Mouse (Mus musculus) forebrain, embryonic 13.5 days (tissue): ENCODE data around the gene Chmp5. TPM values are rescaled to one million over a fixed set of nuclear protein-coding genes. Genes with fewer than 3 reads are reported as not detected.

Experiments
- ATAC-seq: fragments of 200-750 bp; cut with Nextera tagmentation; 2 replicates; pipeline ENCODE4 v1.8.0; 2017
- H3K27ac ChIP-seq: fragments of 300-500 bp; sonication (generic); 2 replicates; pipeline ENCODE4 v1.5.1; 2015; ENCODE audit warnings: inconsistent platforms, mild to moderate bottlenecking, moderate library complexity
- H3K27me3 ChIP-seq: fragments of 300-500 bp; sonication (generic); 2 replicates; pipeline ENCODE4 v1.6.1; 2015; ENCODE audit warnings: mild to moderate bottlenecking, inconsistent platforms
- H3K36me3 ChIP-seq: fragments of 300-500 bp; sonication (generic); 2 replicates; pipeline ENCODE4 v1.6.1; 2015; ENCODE audit warnings: mild to moderate bottlenecking, inconsistent platforms; ENCODE audit not compliant: poor library complexity, severe bottlenecking
- H3K4me1 ChIP-seq: fragments of 300-500 bp; sonication (generic); 2 replicates; pipeline ENCODE4 v1.6.1; 2015; ENCODE audit warnings: inconsistent platforms
- H3K4me2 ChIP-seq: fragments of 300-500 bp; sonication (generic); 2 replicates; pipeline ENCODE4 v1.6.1; 2015; ENCODE audit warnings: inconsistent platforms, mild to moderate bottlenecking, moderate library complexity
- H3K4me3 ChIP-seq: fragments of 300-500 bp; sonication (generic); 2 replicates; pipeline ENCODE4 v1.5.1; 2015; ENCODE audit warnings: mild to moderate bottlenecking, inconsistent platforms
- H3K9ac ChIP-seq: fragments of 300-500 bp; sonication (generic); 2 replicates; pipeline ENCODE4 v1.6.1; 2015; ENCODE audit warnings: mild to moderate bottlenecking, inconsistent platforms
- H3K9me3 ChIP-seq: fragments of 300-500 bp; sonication (generic); replicated peaks from 2 replicates; pipeline ENCODE4 v1.6.1; 2016; ENCODE audit warnings: inconsistent platforms
- WGBS: fragments of 180-500 bp; shearing (Covaris S2); methylation state at CpG from one replicate; pipeline ENCODE4 v1.1.7; 2015; 5-methylcytosine and 5-hydroxymethylcytosine counted together
- microRNA-seq: library from miRNA; unstranded; fragments of <30 nt; microRNA quantifications from one replicate; pipeline ENCODE4, GENCODE M21; 2016
- polyA plus RNA-seq: library from polyadenylated mRNA; unstranded; fragments of >200 nt; fragmentation: Nextera tagmentation; extraction: Ambion mirVana; gene quantifications from 2 replicates; pipeline ENCODE4 v1.2.1, GENCODE M21; 2015

Chmp5 gene
- polyA plus RNA-seq, 1 experiment from 2014 or later, result 179 TPM

DNA sequence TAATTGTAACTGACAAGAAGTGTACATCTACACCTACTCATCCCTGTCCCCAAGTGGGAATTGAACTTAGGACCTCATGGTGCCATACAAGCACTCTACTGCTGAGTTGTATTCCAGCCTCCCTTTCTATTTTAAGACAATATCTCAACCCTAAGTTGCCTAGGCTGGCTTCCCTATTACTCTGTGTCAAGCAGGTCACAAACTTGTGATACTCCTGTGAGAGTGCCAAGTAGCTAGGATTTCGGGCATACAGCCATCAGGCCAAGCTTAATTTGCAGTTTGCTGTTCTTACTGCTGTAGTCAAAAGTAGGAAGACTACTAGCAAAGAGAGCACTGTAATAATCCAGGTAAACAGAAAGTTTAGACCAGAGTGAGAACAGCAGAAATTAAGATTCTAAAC, 35.5 kb downstream of the Chmp5 start:
- no peak overlapping the region for H3K9ac ChIP-seq
- H3K27ac ChIP-seq, result no peak overlapping the region
- H3K27me3 ChIP-seq, result no peaks in the 10 kb centered on the region
- H3K4me1 ChIP-seq, result no peaks in the 10 kb centered on the region
- WGBS, result 91% methylated on average over 1 of the region's 1 CpGs
- H3K4me2 ChIP-seq, result no peak overlapping the region
- no peaks in the 10 kb centered on the region for H3K9me3 ChIP-seq
- H3K36me3 ChIP-seq, result peaks cover 88% of the 10 kb centered on the region
- ATAC-seq, result no peak
- no peak overlapping the region for H3K4me3 ChIP-seq

DNA sequence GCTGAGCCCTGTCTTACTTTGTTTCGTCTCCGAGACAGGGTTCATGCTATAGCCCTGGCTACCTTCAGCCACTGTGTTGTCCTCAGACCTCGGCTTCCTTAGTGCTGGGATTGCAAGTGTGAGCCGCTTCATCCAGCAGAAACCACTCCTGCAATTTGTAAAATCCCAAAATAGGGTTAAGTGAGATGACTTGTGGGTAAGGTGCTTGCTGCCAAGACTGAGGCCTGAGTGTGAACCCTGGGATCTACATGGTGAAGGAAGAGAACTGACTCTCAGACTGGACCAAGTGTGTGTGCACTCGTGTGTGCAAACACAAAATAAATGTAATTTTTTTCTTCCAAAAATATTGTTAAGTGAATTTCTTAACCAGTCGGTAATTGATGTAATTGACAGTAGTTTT, 41.4 kb downstream of the Chmp5 start:
- no peaks in the 10 kb centered on the region for H3K27me3 ChIP-seq
- H3K27ac ChIP-seq, result no peak overlapping the region
- H3K9ac ChIP-seq, result no peak overlapping the region
- no peaks in the 10 kb centered on the region for H3K9me3 ChIP-seq
- 90% methylated on average over 6 of the region's 6 CpGs for WGBS
- no peak overlapping the region for H3K4me3 ChIP-seq
- ATAC-seq, result no peak
- no peak overlapping the region for H3K4me2 ChIP-seq
- no peaks in the 10 kb centered on the region for H3K4me1 ChIP-seq
- H3K36me3 ChIP-seq, result peaks cover 94% of the 10 kb centered on the region

DNA sequence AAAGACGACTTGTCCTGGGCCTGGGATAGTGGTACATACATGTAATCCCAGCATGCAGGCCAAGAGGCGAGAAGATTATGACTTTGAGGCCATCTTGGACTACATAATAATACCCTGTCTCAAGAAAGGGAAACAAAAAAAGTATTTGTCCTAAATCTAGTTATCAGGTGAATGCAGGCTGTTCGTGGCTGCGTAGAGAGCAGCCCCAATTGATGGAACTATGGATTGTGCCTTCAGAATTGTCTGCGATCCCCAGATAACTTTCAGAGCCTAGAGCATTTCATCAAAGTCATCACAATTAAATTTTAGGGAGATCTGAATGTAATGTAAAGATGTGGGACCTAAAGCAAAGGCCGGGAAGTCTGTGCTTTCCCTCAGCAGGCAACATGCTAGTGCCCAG, 48.1 kb downstream of the Chmp5 start:
- H3K36me3 ChIP-seq, result peaks cover 96% of the 10 kb centered on the region
- no peak overlapping the region for H3K9ac ChIP-seq
- no peak overlapping the region for H3K4me3 ChIP-seq
- no peak overlapping the region for H3K4me2 ChIP-seq
- WGBS, result 95% methylated on average over 6 of the region's 6 CpGs
- H3K9me3 ChIP-seq, result no peaks in the 10 kb centered on the region
- no peak for ATAC-seq
- no peaks in the 10 kb centered on the region for H3K27me3 ChIP-seq
- H3K27ac ChIP-seq, result no peak overlapping the region
- no peaks in the 10 kb centered on the region for H3K4me1 ChIP-seq

DNA sequence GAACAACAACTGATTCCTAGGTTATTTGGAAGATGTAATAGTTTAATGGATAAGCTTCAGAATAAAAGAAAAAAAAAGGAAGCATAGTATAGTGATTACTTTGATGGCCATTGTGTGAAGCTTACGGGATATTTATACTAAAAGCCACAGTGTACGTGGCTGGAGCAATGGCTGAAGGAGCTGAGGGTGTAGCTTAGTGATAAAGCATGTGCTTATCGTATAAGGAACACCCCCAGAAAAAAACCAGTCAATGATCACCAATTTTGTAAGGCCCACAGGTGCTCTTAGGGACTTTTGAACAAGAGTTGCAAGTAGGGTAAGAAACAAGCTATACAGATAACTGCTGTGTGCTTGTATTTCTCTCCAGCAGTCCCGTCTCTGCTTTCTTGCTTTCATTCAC, 49.7 kb downstream of the Chmp5 start:
- Histone ChIP-seq H3K4me1 (no peaks in the 10 kb centered on the region), H3K36me3 (peaks cover 91% of the 10 kb centered on the region), H3K4me3 (no peak overlapping the region), H3K9me3 (no peaks in the 10 kb centered on the region), H3K9ac (no peak overlapping the region), H3K27me3 (no peaks in the 10 kb centered on the region), H3K4me2 (no peak overlapping the region), H3K27ac (no peak overlapping the region)
- 95% methylated on average over 4 of the region's 4 CpGs for WGBS
- ATAC-seq, result no peak

DNA sequence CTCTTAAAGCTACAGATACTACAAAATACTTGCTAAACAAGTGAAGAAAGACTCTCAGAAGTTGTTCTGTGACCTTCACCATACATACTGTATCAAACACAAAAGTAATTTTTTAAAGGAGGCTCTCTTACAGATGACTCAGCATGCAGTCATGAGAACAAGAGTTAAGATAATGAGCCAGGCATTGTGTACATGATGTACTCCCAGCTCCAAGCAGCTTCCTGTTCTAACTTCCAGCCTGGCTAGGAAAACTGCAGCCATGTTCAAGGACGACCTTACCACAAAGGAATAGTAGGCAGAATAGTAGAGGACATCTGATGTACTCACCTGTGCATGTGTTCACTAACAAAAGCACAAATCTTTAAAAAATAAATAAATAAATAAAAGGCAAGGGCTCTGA, 52.1 kb downstream of the Chmp5 start:
- Histone ChIP-seq H3K4me2 (no peak overlapping the region), H3K27me3 (no peaks in the 10 kb centered on the region), H3K9me3 (no peaks in the 10 kb centered on the region), H3K36me3 (peaks cover 93% of the 10 kb centered on the region), H3K4me3 (no peak overlapping the region), H3K9ac (no peak overlapping the region), H3K27ac (no peak overlapping the region), H3K4me1 (no peaks in the 10 kb centered on the region)
- 85% methylated on average over 1 of the region's 1 CpGs for WGBS
- ATAC-seq, result no peak

DNA sequence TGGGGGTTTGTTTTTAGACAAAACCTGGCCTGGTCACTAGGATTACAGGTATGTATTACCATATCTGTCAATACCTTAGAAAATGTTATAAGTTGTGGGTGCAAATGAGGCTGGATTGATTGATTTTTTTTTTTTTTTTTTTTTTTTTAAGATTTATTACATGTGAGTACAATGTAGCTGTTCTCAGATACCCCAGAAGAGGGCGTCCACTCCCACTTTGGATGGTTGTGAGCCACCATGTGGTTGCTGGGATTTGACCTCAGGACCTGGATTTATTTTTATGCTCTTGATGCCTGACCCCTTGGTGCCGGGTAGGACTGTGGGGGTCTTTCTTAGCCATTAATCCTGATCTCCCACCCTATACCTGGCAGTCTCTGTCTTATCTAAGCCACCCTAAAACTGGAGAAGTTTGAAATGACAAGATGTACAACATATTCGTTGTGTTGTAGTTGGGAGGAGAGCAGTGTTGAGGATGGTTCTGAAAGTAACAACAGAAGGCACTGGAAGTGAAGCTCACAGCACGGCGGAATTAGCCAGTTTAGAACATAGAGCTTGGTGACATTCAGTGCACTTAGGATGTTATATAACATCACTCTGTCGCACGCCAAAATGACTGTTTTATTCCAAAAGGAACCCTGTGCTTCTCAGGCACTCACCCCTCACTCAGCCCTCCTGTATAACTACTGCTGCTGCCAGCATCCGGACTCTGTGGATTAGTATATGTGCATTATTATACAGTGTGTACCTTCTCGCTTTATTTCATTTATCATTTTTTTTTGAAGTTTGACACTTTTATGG, 52.8 kb downstream of the Chmp5 start:
- Histone ChIP-seq H3K9me3 (no peaks in the 10 kb centered on the region), H3K27ac (no peak overlapping the region), H3K36me3 (peaks cover 88% of the 10 kb centered on the region), H3K4me2 (no peak overlapping the region), H3K27me3 (no peaks in the 10 kb centered on the region), H3K9ac (no peak overlapping the region), H3K4me1 (no peaks in the 10 kb centered on the region), H3K4me3 (no peak overlapping the region)
- no peak for ATAC-seq
- 92% methylated on average over 9 of the region's 9 CpGs for WGBS

DNA sequence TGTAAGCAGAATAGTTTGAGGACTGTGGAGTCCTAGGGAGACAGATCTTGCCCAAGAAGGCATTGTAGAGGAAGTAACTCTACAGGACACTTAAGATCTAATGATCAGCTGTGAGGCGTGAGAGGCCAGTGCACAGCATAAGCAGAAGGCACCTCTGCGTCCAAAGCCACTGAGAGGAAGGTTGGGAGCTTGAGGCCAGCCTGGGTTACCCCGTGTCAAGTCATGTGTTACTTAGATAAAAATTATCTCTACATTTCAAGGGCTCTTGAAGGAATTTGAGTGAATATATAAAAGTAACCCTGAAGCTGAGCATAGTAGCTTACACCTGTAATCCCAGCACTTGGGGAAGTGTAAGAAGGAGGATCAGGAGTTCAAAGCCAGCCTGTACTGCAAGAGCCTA, 65.1 kb downstream of the Chmp5 start:
- H3K4me2 ChIP-seq, result no peak overlapping the region
- no peak overlapping the region for H3K4me3 ChIP-seq
- WGBS, result 94% methylated on average over 3 of the region's 3 CpGs
- no peak for ATAC-seq
- H3K27me3 ChIP-seq, result no peaks in the 10 kb centered on the region
- H3K27ac ChIP-seq, result no peak overlapping the region
- no peaks in the 10 kb centered on the region for H3K4me1 ChIP-seq
- H3K9ac ChIP-seq, result no peak overlapping the region
- H3K9me3 ChIP-seq, result no peaks in the 10 kb centered on the region
- peaks cover 81% of the 10 kb centered on the region for H3K36me3 ChIP-seq

Small RNA genes lying within 50 kb of the gene (microRNA-seq; reads per million reads assigned to microRNA genes)
- gene Mir3094, result 1.3 reads per million

Other genes starting within 250 kb of the Chmp5 start
- gene Aptx, start 245.2 kb upstream of the Chmp5 start, polyA plus RNA-seq, result 54.0 and 58.6 TPM in 2 replicates
- gene Dnaja1, start 226.3 kb upstream of the Chmp5 start, polyA plus RNA-seq, result 726 and 745 TPM in 2 replicates
- 165 and 180 TPM in 2 replicates for gene Smu1, start 190.5 kb upstream of the Chmp5 start, polyA plus RNA-seq
- 7.8 and 9.1 TPM in 2 replicates for gene B4galt1, start 94.4 kb upstream of the Chmp5 start, polyA plus RNA-seq
- not detected in 2 replicates for gene Spink4, start 28.4 kb upstream of the Chmp5 start, polyA plus RNA-seq
- gene Bag1, start 113 bp upstream of the Chmp5 start, polyA plus RNA-seq, result 185 and 207 TPM in 2 replicates
- gene Nfx1, start 22.5 kb downstream of the Chmp5 start, polyA plus RNA-seq, result 96.9 and 106 TPM in 2 replicates
- gene Aqp7, start 99.7 kb downstream of the Chmp5 start, polyA plus RNA-seq, result not detected in 2 replicates
- 0.10 TPM in 1 of 2 replicates, not detected in the other for gene Aqp3, start 149.8 kb downstream of the Chmp5 start, polyA plus RNA-seq
- 24.2 and 28.7 TPM in 2 replicates for gene Nol6, start 176.0 kb downstream of the Chmp5 start, polyA plus RNA-seq
- gene Ube2r2, start 187.3 kb downstream of the Chmp5 start, polyA plus RNA-seq, result 73.2 and 74.6 TPM in 2 replicates